Mouse (Mus musculus) c-Kit-negative CD71-positive TER-119-positive erythroid progenitor cells, embryonic 14.5 days (primary cell): ENCODE data around the gene Gsg1l2.

ENCODE experiments used
- DNase-seq: peaks from one replicate; pipeline ENCODE4 v3.0.0-alpha.2; 2013; ENCODE audit warnings: low read depth, low spot score

Gsg1l2 gene

GRCm38 (mm10) chr11:67819604-67820003 is 45.2 kb downstream of the Gsg1l2 start:
- DNase-seq, result no peak

GRCm38 (mm10) chr11:67820221-67820620 is 45.8 kb downstream of the Gsg1l2 start:
- DNase-seq, result no peak

- DNase-seq, result no peak
Measured at GRCm38 (mm10) chr11:67821560-67821959, 47.2 kb downstream of the Gsg1l2 start.

- DNase-seq, result no peak
Measured at GRCm38 (mm10) chr11:67828360-67829059, 54.1 kb downstream of the Gsg1l2 start.

GRCm38 (mm10) chr11:67829530-67829929 is 55.1 kb downstream of the Gsg1l2 start:
- DNase-seq, result no peak

GRCm38 (mm10) chr11:67831820-67832219 is 57.4 kb downstream of the Gsg1l2 start:
- no peak for DNase-seq

- DNase-seq, result no peak
Measured at GRCm38 (mm10) chr11:67835408-67836078, 61.1 kb downstream of the Gsg1l2 start.
